Mouse (Mus musculus): Measurements from ENCODE around the gene Lcn11. TPM values are rescaled to one million over a fixed set of nuclear protein-coding genes. Genes with fewer than 3 reads are reported as not detected.

Lcn11 gene
- polyA plus RNA-seq, 1 experiment from 2014 or later: not detected

- 80% methylated on average over 2 of the region's 2 CpGs for WGBS
- Histone ChIP-seq H3K27me3 (replicated peaks; ENCODE audit: control insufficient read depth, insufficient read depth, low read length) (no peaks in the 10 kb centered on the region), H3K4me2 (ENCODE audit: low read depth, low read length) (no peak overlapping the region), H3K4me1 (ENCODE audit: control insufficient read depth, insufficient read depth, low read length) (no peaks in the 10 kb centered on the region), H3K27ac (replicated peaks; ENCODE audit: low read depth, low read length) (no peak overlapping the region), H3K9me3 (ENCODE audit: control insufficient read depth, low read length) (no peaks in the 10 kb centered on the region), H3K4me3 (ENCODE audit: low read depth, low read length) (no peak overlapping the region), H3K9ac (ENCODE audit: low read depth, low read length) (no peak overlapping the region), H3K36me3 (ENCODE audit: control insufficient read depth, insufficient read depth, low read length) (no peaks in the 10 kb centered on the region)
- DNase-seq (ENCODE audit: low spot score): no peak
- ATAC-seq (ENCODE audit: low read depth): no peak
Observed at GRCm38 (mm10) chr2:25774640-25775039, 2.2 kb upstream of the Lcn11 start.

- no peaks in the 10 kb centered on the region for H3K9me3 ChIP-seq (ENCODE audit: control insufficient read depth, low read length)
- DNase-seq (ENCODE audit: low spot score) (no peak), ATAC-seq (ENCODE audit: low read depth) (no peak)
- H3K4me3 ChIP-seq (ENCODE audit: low read depth, low read length): no peak overlapping the region
- H3K36me3 ChIP-seq (ENCODE audit: control insufficient read depth, insufficient read depth, low read length): no peaks in the 10 kb centered on the region
- no peak overlapping the region for H3K4me2 ChIP-seq (ENCODE audit: low read depth, low read length)
- WGBS: 80% methylated on average over 3 of the region's 3 CpGs
- H3K27me3 ChIP-seq (replicated peaks; ENCODE audit: control insufficient read depth, insufficient read depth, low read length): no peaks in the 10 kb centered on the region
- no peak overlapping the region for H3K9ac ChIP-seq (ENCODE audit: low read depth, low read length)
- no peak overlapping the region for H3K27ac ChIP-seq (replicated peaks; ENCODE audit: low read depth, low read length)
- H3K4me1 ChIP-seq (ENCODE audit: control insufficient read depth, insufficient read depth, low read length): no peaks in the 10 kb centered on the region
Observed at GRCm38 (mm10) chr2:25775991-25776390, 826 bp upstream of the Lcn11 start.

- Histone ChIP-seq H3K27me3 (replicated peaks; ENCODE audit: control insufficient read depth, insufficient read depth, low read length) (no peaks in the 10 kb centered on the region), H3K36me3 (ENCODE audit: control insufficient read depth, insufficient read depth, low read length) (no peaks in the 10 kb centered on the region), H3K4me3 (ENCODE audit: low read depth, low read length) (no peak overlapping the region), H3K27ac (replicated peaks; ENCODE audit: low read depth, low read length) (no peak overlapping the region), H3K9me3 (ENCODE audit: control insufficient read depth, low read length) (no peaks in the 10 kb centered on the region), H3K9ac (ENCODE audit: low read depth, low read length) (no peak overlapping the region), H3K4me1 (ENCODE audit: control insufficient read depth, insufficient read depth, low read length) (no peaks in the 10 kb centered on the region), H3K4me2 (ENCODE audit: low read depth, low read length) (no peak overlapping the region)
- DNase-seq (ENCODE audit: low spot score): no peak
- no peak for ATAC-seq (ENCODE audit: low read depth)
- WGBS: 92% methylated on average over 9 of the region's 9 CpGs
Observed at GRCm38 (mm10) chr2:25779076-25779475, 2.3 kb downstream of the Lcn11 start.

GRCm38 (mm10) chr2:25780921-25781320 is 4.1 kb downstream of the Lcn11 start:
- no peak overlapping the region for H3K4me2 ChIP-seq (ENCODE audit: low read depth, low read length)
- H3K4me3 ChIP-seq (ENCODE audit: low read depth, low read length): no peak overlapping the region
- no peaks in the 10 kb centered on the region for H3K27me3 ChIP-seq (replicated peaks; ENCODE audit: control insufficient read depth, insufficient read depth, low read length)
- H3K4me1 ChIP-seq (ENCODE audit: control insufficient read depth, insufficient read depth, low read length): no peaks in the 10 kb centered on the region
- no peaks in the 10 kb centered on the region for H3K36me3 ChIP-seq (ENCODE audit: control insufficient read depth, insufficient read depth, low read length)
- ATAC-seq (ENCODE audit: low read depth): no peak
- WGBS: 73% methylated on average over 4 of the region's 4 CpGs
- no peak for DNase-seq (ENCODE audit: low spot score)
- H3K27ac ChIP-seq (replicated peaks; ENCODE audit: low read depth, low read length): no peak overlapping the region
- no peak overlapping the region for H3K9ac ChIP-seq (ENCODE audit: low read depth, low read length)
- H3K9me3 ChIP-seq (ENCODE audit: control insufficient read depth, low read length): no peaks in the 10 kb centered on the region

GRCm38 (mm10) chr2:25781957-25782356 is 5.1 kb downstream of the Lcn11 start, which contains the start of gene Gm13539:
Gene Gm13539, plus strand, starts transcription at chr2:25782257.
- no peaks in the 10 kb centered on the region for H3K4me1 ChIP-seq (ENCODE audit: control insufficient read depth, insufficient read depth, low read length)
- ATAC-seq (ENCODE audit: low read depth): no peak
- H3K4me3 ChIP-seq (ENCODE audit: low read depth, low read length): no peak within 1 kb of the TSS
- H3K9ac ChIP-seq (ENCODE audit: low read depth, low read length): no peak within 1 kb of the TSS
- H3K27ac ChIP-seq (replicated peaks; ENCODE audit: low read depth, low read length): no peak within 1 kb of the TSS
- DNase-seq (ENCODE audit: low spot score): no peak
- no peak within 1 kb of the TSS for H3K4me2 ChIP-seq (ENCODE audit: low read depth, low read length)
- no peaks in the 10 kb centered on the region for H3K9me3 ChIP-seq (ENCODE audit: control insufficient read depth, low read length)
- no peaks in the 10 kb centered on the region for H3K27me3 ChIP-seq (replicated peaks; ENCODE audit: control insufficient read depth, insufficient read depth, low read length)
- no peaks in the 10 kb centered on the region for H3K36me3 ChIP-seq (ENCODE audit: control insufficient read depth, insufficient read depth, low read length)
- WGBS: 80% methylated on average over 3 of the region's 3 CpGs

GRCm38 (mm10) chr2:25785573-25786322 is 8.9 kb downstream of the Lcn11 start:
- Histone ChIP-seq H3K9ac (ENCODE audit: low read depth, low read length) (no peak overlapping the region), H3K9me3 (ENCODE audit: control insufficient read depth, low read length) (no peaks in the 10 kb centered on the region), H3K27me3 (replicated peaks; ENCODE audit: control insufficient read depth, insufficient read depth, low read length) (no peaks in the 10 kb centered on the region), H3K4me1 (ENCODE audit: control insufficient read depth, insufficient read depth, low read length) (no peaks in the 10 kb centered on the region), H3K27ac (replicated peaks; ENCODE audit: low read depth, low read length) (no peak overlapping the region), H3K4me2 (ENCODE audit: low read depth, low read length) (no peak overlapping the region), H3K36me3 (ENCODE audit: control insufficient read depth, insufficient read depth, low read length) (no peaks in the 10 kb centered on the region), H3K4me3 (ENCODE audit: low read depth, low read length) (no peak overlapping the region)
- DNase-seq (ENCODE audit: low spot score) (peak; percentile 6), ATAC-seq (ENCODE audit: low read depth) (no peak)
- WGBS: 56% methylated on average over 5 of the region's 5 CpGs

- no peak for ATAC-seq (ENCODE audit: low read depth)
- H3K36me3 ChIP-seq (ENCODE audit: control insufficient read depth, insufficient read depth, low read length): no peaks in the 10 kb centered on the region
- no peak overlapping the region for H3K4me3 ChIP-seq (ENCODE audit: low read depth, low read length)
- no peak overlapping the region for H3K9ac ChIP-seq (ENCODE audit: low read depth, low read length)
- H3K4me2 ChIP-seq (ENCODE audit: low read depth, low read length): no peak overlapping the region
- 84% methylated on average over 3 of the region's 3 CpGs for WGBS
- no peak for DNase-seq (ENCODE audit: low spot score)
- no peak overlapping the region for H3K27ac ChIP-seq (replicated peaks; ENCODE audit: low read depth, low read length)
- H3K9me3 ChIP-seq (ENCODE audit: control insufficient read depth, low read length): no peaks in the 10 kb centered on the region
- H3K27me3 ChIP-seq (replicated peaks; ENCODE audit: control insufficient read depth, insufficient read depth, low read length): no peaks in the 10 kb centered on the region
- no peaks in the 10 kb centered on the region for H3K4me1 ChIP-seq (ENCODE audit: control insufficient read depth, insufficient read depth, low read length)
Observed at GRCm38 (mm10) chr2:25789092-25789491, 12.3 kb downstream of the Lcn11 start.

GRCm38 (mm10) chr2:25797635-25798034 is 20.8 kb downstream of the Lcn11 start:
- no peaks in the 10 kb centered on the region for H3K36me3 ChIP-seq (ENCODE audit: control insufficient read depth, insufficient read depth, low read length)
- H3K4me2 ChIP-seq (ENCODE audit: low read depth, low read length): no peak overlapping the region
- H3K27ac ChIP-seq (replicated peaks; ENCODE audit: low read depth, low read length): no peak overlapping the region
- no peak overlapping the region for H3K9ac ChIP-seq (ENCODE audit: low read depth, low read length)
- no peaks in the 10 kb centered on the region for H3K9me3 ChIP-seq (ENCODE audit: control insufficient read depth, low read length)
- H3K4me1 ChIP-seq (ENCODE audit: control insufficient read depth, insufficient read depth, low read length): no peaks in the 10 kb centered on the region
- no peak for DNase-seq (ENCODE audit: low spot score)
- H3K4me3 ChIP-seq (ENCODE audit: low read depth, low read length): no peak overlapping the region
- 49% methylated on average over 2 of the region's 2 CpGs for WGBS
- H3K27me3 ChIP-seq (replicated peaks; ENCODE audit: control insufficient read depth, insufficient read depth, low read length): no peaks in the 10 kb centered on the region
- ATAC-seq (ENCODE audit: low read depth): no peak

- Histone ChIP-seq H3K4me3 (ENCODE audit: low read depth, low read length) (no peak overlapping the region), H3K36me3 (ENCODE audit: control insufficient read depth, insufficient read depth, low read length) (no peaks in the 10 kb centered on the region), H3K9me3 (ENCODE audit: control insufficient read depth, low read length) (no peaks in the 10 kb centered on the region), H3K9ac (ENCODE audit: low read depth, low read length) (no peak overlapping the region), H3K4me2 (ENCODE audit: low read depth, low read length) (no peak overlapping the region), H3K27me3 (replicated peaks; ENCODE audit: control insufficient read depth, insufficient read depth, low read length) (no peaks in the 10 kb centered on the region), H3K27ac (replicated peaks; ENCODE audit: low read depth, low read length) (no peak overlapping the region), H3K4me1 (ENCODE audit: control insufficient read depth, insufficient read depth, low read length) (no peaks in the 10 kb centered on the region)
- no peak for ATAC-seq (ENCODE audit: low read depth)
- whole genome bisulfite sequencing: 46% methylated on average over 5 of the region's 5 CpGs
- no peak for DNase-seq (ENCODE audit: low spot score)
Observed at GRCm38 (mm10) chr2:25798065-25798464, 21.2 kb downstream of the Lcn11 start.

Data from embryonic facial prominence, embryonic 14.5 days (tissue).